Mouse (Mus musculus): Measurements from ENCODE around the gene Mdp1. TPM values are rescaled to one million over a fixed set of nuclear protein-coding genes. Genes with fewer than 3 reads are reported as not detected.
A peak's percentile ranks its signal among the peaks of the same experiment; 100 is the strongest.

Mdp1 gene
- polyA plus RNA-seq, 1 experiment from 2014 or later = 82.8 TPM

DNA sequence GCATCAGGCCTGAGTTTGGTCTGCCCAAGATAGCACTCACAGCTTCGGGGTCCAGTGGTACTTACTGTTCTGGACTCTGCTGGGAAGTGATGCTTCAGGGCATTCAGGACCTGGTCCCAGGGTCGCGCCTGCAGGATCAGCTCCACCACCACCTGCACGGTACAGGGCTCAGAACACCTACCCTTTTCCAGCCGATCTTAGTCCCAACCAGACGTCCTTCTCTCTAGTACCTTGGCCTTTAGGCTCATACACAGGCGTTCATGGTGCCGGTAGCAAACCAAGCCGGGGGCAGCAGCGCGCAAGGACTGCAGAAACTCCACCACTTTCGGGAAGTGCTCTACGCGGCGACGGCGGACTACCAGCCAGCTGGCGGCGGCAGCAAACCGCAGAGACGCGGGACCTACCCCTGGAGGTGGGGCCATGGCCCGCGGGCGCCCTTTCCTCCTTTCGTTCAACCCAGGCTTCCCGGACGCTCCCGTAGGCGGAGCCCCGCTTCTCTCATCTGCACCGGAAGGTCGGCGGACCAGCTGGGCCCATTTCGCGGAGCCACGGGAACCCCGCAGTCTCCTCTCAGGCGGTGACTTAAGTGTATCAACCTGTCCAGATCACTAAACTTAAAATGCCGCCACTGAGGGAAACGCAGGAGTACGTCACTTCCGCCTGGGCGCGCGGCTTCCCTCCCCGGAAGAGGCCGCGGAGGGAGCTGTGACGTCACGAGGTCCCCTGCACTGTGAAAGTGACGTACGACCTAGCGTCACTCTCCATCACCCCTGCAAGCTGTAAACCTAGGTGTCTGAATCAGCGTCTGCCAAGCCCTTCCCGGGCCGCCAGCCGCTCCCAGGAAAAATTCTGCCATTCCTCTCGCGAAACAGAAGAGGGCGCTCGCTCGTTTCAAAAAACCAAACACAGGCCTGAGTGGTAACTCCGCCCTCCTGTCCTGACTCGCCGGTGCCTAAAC lies 21.1 kb upstream of the Mdp1 start, which contains the start of gene Tinf2:
Tinf2 (minus strand) TSS at position 661 of the 958 bp plus-strand sequence.
- ATAC-seq = peak; percentile 99
- Histone ChIP-seq H3K27ac (ENCODE audit: low read depth, low read length) (peak within 1 kb of the TSS; percentile 69), H3K9ac (ENCODE audit: low read depth, low read length) (peak within 1 kb of the TSS; percentile 69), H3K4me2 (ENCODE audit: low read length) (peak within 1 kb of the TSS; percentile 90), H3K36me3 (ENCODE audit: control insufficient read depth, insufficient read depth, low read length) (peaks cover 20% of the 10 kb centered on the region), H3K4me1 (ENCODE audit: control insufficient read depth, insufficient read depth, low read depth, low read length) (peaks cover 8% of the 10 kb centered on the region; the same call in 1 of the 2 replicates), H3K27me3 (replicated peaks; ENCODE audit: control insufficient read depth, insufficient read depth, low read length) (no peaks in the 10 kb centered on the region), H3K9me3 (ENCODE audit: control insufficient read depth, low read length) (no peaks in the 10 kb centered on the region), H3K4me3 (ENCODE audit: low read length) (peak within 1 kb of the TSS; percentile 78)
- WGBS = under 1% methylated on average over 65 of the region's 66 CpGs

DNA sequence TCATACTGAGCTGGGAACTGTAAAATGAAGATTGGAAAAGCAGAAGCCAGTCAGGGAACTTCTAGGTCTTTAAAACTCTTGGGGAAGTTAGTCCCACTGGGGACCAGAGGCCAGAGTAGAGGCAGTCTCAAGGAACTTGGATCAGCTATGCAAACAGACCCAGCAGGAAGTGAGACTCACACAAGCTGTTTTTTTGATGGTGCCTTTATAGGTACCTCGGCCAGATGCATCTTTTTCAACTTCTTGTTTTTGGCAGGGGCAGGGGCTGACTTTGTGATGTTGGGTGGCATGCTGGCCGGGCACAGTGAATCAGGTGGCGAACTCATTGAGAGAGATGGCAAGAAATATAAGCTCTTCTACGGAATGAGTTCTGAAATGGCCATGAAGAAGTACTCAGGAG lies 17.3 kb upstream of the Mdp1 start:
- 88% methylated on average over 4 of the region's 4 CpGs for WGBS
- Histone ChIP-seq H3K4me1 (ENCODE audit: control insufficient read depth, insufficient read depth, low read depth, low read length) (peaks cover 12% of the 10 kb centered on the region), H3K27ac (ENCODE audit: low read depth, low read length) (no peak overlapping the region)

DNA sequence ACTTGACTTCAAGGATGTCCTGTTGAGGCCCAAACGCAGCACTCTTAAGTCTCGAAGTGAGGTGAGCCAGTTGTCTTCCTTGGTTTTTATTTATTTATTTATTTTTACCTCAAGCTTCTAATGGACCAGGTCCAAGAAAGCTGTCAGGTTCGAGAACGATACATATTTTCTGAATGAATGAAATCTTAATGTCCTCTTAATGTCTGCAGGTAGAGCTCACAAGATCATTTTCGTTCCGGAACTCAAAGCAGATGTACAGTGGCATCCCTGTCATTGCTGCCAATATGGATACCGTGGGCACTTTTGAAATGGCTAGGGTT lies 12.4 kb upstream of the Mdp1 start:
- peak overlapping the region; percentile 76 for H3K4me3 ChIP-seq (ENCODE audit: low read length)
- H3K4me2 ChIP-seq (ENCODE audit: low read length) = peak overlapping the region; percentile 79
- H3K4me1 ChIP-seq (ENCODE audit: control insufficient read depth, insufficient read depth, low read depth, low read length) = peaks cover 16% of the 10 kb centered on the region
- H3K27ac ChIP-seq (ENCODE audit: low read depth, low read length) = no peak overlapping the region
- peaks cover 18% of the 10 kb centered on the region for H3K36me3 ChIP-seq (ENCODE audit: control insufficient read depth, insufficient read depth, low read length)
- no peaks in the 10 kb centered on the region for H3K27me3 ChIP-seq (replicated peaks; ENCODE audit: control insufficient read depth, insufficient read depth, low read length)
- 83% methylated on average over 7 of the region's 7 CpGs for WGBS
- no peak for ATAC-seq
- H3K9me3 ChIP-seq (ENCODE audit: control insufficient read depth, low read length) = no peaks in the 10 kb centered on the region
- H3K9ac ChIP-seq (ENCODE audit: low read depth, low read length) = peak overlapping the region; percentile 85

More for the DNA sequence above, 17.3 kb upstream of the Mdp1 start:
- Histone ChIP-seq H3K9ac (ENCODE audit: low read depth, low read length) (no peak overlapping the region), H3K27me3 (replicated peaks; ENCODE audit: control insufficient read depth, insufficient read depth, low read length) (no peaks in the 10 kb centered on the region), H3K9me3 (ENCODE audit: control insufficient read depth, low read length) (no peaks in the 10 kb centered on the region), H3K4me2 (ENCODE audit: low read length) (no peak overlapping the region), H3K36me3 (ENCODE audit: control insufficient read depth, insufficient read depth, low read length) (peaks cover 29% of the 10 kb centered on the region), H3K4me3 (ENCODE audit: low read length) (no peak overlapping the region)
- ATAC-seq = no peak

DNA sequence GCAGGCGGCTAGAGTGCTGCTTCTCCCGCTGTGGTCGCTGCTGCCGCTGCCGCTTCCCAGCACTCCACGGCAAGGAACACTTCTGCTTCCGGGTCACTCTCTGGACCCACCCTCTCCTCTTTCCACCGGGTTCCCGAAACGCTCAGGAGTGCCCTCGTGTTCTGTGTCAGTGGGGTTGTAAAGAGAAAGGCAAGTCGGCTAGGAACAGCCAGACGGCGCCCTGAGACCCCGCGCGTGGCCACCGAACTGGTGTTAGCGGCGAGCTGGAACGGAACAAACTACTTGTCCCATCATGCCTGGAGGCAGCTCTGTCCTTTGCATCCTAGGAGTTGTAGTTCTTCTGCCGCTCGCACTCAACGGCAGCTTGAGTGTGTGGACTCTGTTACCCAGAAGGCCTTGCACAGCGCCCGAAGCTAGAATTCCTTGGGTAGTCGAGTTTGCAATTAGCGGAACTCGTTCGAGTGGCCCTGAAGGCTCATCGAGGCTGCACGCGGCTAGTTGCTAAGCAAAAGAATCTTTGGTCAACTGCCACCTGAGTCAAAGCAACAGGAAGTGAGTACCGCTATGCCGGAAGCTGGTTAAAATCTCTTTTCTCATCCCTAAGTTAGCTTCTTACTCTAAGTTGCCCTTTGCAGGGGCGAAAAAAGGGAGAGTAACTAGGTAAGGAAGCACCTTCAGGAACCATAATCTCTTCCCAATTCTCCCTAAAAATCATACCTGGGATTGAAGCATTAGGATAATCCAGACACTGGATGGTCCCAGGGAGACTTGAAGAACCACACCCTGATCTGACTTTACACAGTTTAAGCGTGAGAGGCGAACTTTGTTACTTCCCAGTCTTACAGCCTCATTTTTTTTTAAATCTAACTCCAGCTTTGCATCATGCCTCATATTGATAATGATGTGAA lies 11.8 kb upstream of the Mdp1 start, which contains the start of the genes Gmpr2 and Nedd8:
Gmpr2 (plus strand) TSS at position 109 of the 908 bp plus-strand sequence.
Nedd8 (minus strand) TSS at position 292 of the 908 bp plus-strand sequence.
- peaks cover 16% of the 10 kb centered on the region for H3K4me1 ChIP-seq (ENCODE audit: control insufficient read depth, insufficient read depth, low read depth, low read length)
- ATAC-seq = peak; percentile 98

DNA sequence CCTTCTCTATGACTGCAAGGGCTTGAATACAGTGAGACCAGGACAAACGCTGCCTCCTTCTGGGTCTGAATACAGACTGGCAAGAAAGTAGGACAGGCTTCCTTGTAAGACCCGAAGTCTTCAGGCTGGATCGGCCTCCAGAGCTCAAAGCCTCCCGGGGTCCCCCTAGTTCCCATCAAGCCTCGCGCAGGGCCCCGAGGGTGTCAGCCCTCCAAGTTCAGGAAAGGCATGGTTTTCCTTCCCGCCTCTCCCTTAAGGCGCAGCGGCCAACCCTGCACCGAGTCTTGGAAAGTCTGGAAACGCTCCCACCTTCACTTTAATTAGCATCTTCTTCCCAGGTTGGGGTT lies 11.2 kb upstream of the Mdp1 start:
- H3K4me3 ChIP-seq (ENCODE audit: low read length) = peak overlapping the region; percentile 76
- no peaks in the 10 kb centered on the region for H3K9me3 ChIP-seq (ENCODE audit: control insufficient read depth, low read length)
- peaks cover 9% of the 10 kb centered on the region for H3K36me3 ChIP-seq (ENCODE audit: control insufficient read depth, insufficient read depth, low read length)
- H3K4me2 ChIP-seq (ENCODE audit: low read length) = peak overlapping the region; percentile 97
- H3K9ac ChIP-seq (ENCODE audit: low read depth, low read length) = peak overlapping the region; percentile 85
- H3K4me1 ChIP-seq (ENCODE audit: control insufficient read depth, insufficient read depth, low read depth, low read length) = peaks cover 16% of the 10 kb centered on the region
- WGBS = under 1% methylated on average over 12 of the region's 12 CpGs
- peak overlapping the region; percentile 94 for H3K27ac ChIP-seq (ENCODE audit: low read depth, low read length)
- peak; percentile 67 for ATAC-seq
- no peaks in the 10 kb centered on the region for H3K27me3 ChIP-seq (replicated peaks; ENCODE audit: control insufficient read depth, insufficient read depth, low read length)

More for the DNA sequence above, 11.8 kb upstream of the Mdp1 start, which contains the start of the genes Gmpr2 and Nedd8:
- WGBS = 1% methylated on average over 38 of the region's 38 CpGs
- peak within 1 kb of the TSS; percentile 85 for H3K9ac ChIP-seq (ENCODE audit: low read depth, low read length)
- H3K4me2 ChIP-seq (ENCODE audit: low read length) = peak within 1 kb of the TSS; percentile 97
- no peaks in the 10 kb centered on the region for H3K9me3 ChIP-seq (ENCODE audit: control insufficient read depth, low read length)
- H3K27me3 ChIP-seq (replicated peaks; ENCODE audit: control insufficient read depth, insufficient read depth, low read length) = no peaks in the 10 kb centered on the region
- peak within 1 kb of the TSS; percentile 76 for H3K4me3 ChIP-seq (ENCODE audit: low read length)
- peak within 1 kb of the TSS; percentile 94 for H3K27ac ChIP-seq (ENCODE audit: low read depth, low read length)
- peaks cover 15% of the 10 kb centered on the region for H3K36me3 ChIP-seq (ENCODE audit: control insufficient read depth, insufficient read depth, low read length)

DNA sequence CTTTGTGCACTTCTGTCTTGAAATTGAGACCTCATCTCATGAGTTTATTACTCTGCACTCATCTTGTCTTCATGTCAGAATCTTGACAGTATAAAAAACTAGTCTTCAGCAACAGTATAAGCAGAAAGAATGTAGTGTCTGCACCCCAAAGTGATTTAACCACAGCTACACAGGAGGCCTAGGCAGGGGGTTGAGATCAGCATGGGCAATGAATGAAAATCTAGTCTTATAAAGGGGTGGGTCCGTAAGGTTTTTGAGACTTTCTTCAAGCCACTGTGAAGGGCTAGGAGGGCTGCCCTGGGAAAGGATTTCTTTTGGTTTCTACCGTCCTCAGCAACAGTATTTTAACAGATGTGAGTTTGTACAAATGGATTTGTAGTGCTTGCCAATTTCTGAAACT lies 328 bp upstream of the Mdp1 start:
- Histone ChIP-seq H3K9ac (ENCODE audit: low read depth, low read length) (no peak overlapping the region), H3K4me2 (ENCODE audit: low read length) (peak overlapping the region; percentile 65), H3K4me3 (ENCODE audit: low read length) (peak overlapping the region; percentile 69), H3K27me3 (replicated peaks; ENCODE audit: control insufficient read depth, insufficient read depth, low read length) (no peaks in the 10 kb centered on the region), H3K4me1 (ENCODE audit: control insufficient read depth, insufficient read depth, low read depth, low read length) (peaks cover 8% of the 10 kb centered on the region), H3K36me3 (ENCODE audit: control insufficient read depth, insufficient read depth, low read length) (peaks cover 10% of the 10 kb centered on the region), H3K9me3 (ENCODE audit: control insufficient read depth, low read length) (no peaks in the 10 kb centered on the region), H3K27ac (ENCODE audit: low read depth, low read length) (no peak overlapping the region)
- peak; percentile 6; the same call in 1 of the 2 replicates for ATAC-seq
- 46% methylated on average over 2 of the region's 2 CpGs for WGBS

DNA sequence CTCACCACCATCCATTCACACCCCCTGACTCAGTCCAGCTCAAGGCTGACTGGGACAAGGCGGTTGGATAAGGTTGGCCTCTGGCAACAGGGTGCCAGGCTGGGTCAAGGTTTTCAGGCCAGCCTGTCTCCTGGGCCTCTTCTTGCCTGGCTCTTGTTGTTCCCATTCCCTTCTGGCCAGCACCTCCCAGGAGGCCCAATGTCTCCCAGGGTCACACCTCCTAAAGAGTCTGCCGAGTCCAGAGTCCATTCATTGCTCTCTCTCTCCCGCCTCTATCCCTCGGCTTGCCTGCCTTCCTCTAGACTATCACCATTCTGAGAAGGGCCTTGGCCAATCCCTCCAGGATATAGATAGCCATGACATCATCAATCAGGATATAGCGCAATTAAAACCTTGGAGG lies 2.3 kb downstream of the Mdp1 start:
- Histone ChIP-seq H3K27me3 (replicated peaks; ENCODE audit: control insufficient read depth, insufficient read depth, low read length) (no peaks in the 10 kb centered on the region), H3K9me3 (ENCODE audit: control insufficient read depth, low read length) (no peaks in the 10 kb centered on the region), H3K4me1 (ENCODE audit: control insufficient read depth, insufficient read depth, low read depth, low read length) (peaks cover 8% of the 10 kb centered on the region), H3K4me3 (ENCODE audit: low read length) (no peak overlapping the region), H3K27ac (ENCODE audit: low read depth, low read length) (no peak overlapping the region), H3K4me2 (ENCODE audit: low read length) (no peak overlapping the region), H3K9ac (ENCODE audit: low read depth, low read length) (no peak overlapping the region), H3K36me3 (ENCODE audit: control insufficient read depth, insufficient read depth, low read length) (peaks cover 7% of the 10 kb centered on the region)
- WGBS = 92% methylated on average over 5 of the region's 5 CpGs
- no peak for ATAC-seq

DNA sequence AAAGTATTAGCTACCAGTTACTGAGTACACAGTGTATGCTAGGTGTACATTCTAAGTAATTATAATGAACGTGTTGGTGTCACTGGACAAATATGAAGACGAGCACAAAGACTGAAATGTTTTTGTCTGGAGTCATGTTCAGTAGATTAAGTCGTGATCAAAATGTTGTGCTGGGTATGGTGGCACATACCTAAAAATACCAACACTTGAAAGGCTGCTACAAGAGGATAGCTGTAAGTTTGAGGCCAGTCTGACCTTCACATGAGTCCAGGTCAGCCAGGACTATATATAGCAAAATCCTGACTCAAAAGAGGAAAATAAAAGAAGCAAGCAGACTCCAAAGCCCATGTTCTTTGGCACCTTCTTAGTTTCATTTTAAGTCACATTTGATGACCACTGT lies 3.4 kb downstream of the Mdp1 start:
- no peak for ATAC-seq
- Histone ChIP-seq H3K4me3 (ENCODE audit: low read length) (no peak overlapping the region), H3K9me3 (ENCODE audit: control insufficient read depth, low read length) (no peaks in the 10 kb centered on the region), H3K4me1 (ENCODE audit: control insufficient read depth, insufficient read depth, low read depth, low read length) (peaks cover 8% of the 10 kb centered on the region), H3K27me3 (replicated peaks; ENCODE audit: control insufficient read depth, insufficient read depth, low read length) (no peaks in the 10 kb centered on the region), H3K4me2 (ENCODE audit: low read length) (no peak overlapping the region), H3K27ac (ENCODE audit: low read depth, low read length) (no peak overlapping the region), H3K36me3 (ENCODE audit: control insufficient read depth, insufficient read depth, low read length) (0 out of 2 replicates have a peak, but pooled peaks cover 2% of the 10 kb centered on the region), H3K9ac (ENCODE audit: low read depth, low read length) (no peak overlapping the region)
- 90% methylated on average over 3 of the region's 3 CpGs for WGBS

Data from hindbrain, embryonic 16.5 days (tissue).